Mouse (Mus musculus) embryo, embryonic 11.5 days (tissue): ENCODE measurements at regions not wholly inside any gene's neighbourhood (a gene's known extent, or its start where the extent isn't known, plus 50 kb on each side); places are given as distances from the start of the nearest gene placed in this dataset.

ENCODE experiments used
- DNase-seq: peaks from one replicate; pipeline ENCODE4 v3.0.0-alpha.2; 2012; ENCODE audit warnings: low read depth, low spot score

GRCm38 (mm10) chr4:68179551-68179950 is 774.6 kb downstream of the Brinp1 start:
- DNase-seq = no peak

DNA sequence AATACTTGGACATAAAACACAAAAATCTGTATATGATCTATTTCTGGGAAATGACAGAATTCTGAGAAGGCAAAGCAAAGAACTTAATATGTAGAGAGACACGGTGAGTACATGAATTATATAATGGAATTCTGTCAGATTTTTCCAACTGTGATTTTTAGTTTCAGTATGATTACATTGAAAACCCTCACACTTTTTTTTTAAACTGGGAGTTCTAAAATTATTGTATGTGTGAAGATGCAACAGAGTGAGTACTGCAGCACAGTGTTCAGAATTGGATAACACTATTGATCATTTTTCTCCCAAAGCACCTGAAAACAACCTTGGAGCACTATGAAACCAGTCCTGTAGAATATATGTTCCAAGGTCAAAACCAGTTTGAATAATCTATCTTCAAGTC is 797.7 kb downstream of the Brinp1 start:
- no peak for DNase-seq

DNA sequence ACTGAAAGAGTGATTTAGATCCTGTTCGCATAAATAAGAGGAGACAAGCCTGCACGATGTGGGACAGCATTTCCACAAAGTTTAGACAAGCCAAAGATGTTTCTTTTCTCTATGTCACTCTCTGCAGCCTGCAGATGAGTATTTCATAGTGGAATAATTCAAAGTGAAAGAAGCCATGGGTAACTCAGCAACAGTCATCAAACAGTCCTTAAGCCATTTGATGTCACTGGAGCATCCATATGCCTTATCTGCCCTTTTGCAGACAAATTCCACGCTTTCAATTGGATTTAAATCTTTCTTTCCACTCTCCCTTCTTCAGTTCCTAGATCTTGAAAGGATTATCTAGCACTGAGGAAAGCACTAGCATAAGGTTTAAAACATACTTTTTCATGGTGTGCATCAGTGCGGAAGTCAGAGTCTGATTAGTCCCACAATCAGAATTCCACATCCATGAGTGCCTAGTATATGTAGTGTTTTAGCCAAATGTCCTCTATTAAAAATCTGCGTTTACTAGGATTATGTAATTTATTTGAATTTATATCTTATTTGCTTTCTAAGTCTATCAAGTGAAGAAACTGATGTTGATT is 805.6 kb downstream of the Brinp1 start:
- DNase-seq = no peak

DNA sequence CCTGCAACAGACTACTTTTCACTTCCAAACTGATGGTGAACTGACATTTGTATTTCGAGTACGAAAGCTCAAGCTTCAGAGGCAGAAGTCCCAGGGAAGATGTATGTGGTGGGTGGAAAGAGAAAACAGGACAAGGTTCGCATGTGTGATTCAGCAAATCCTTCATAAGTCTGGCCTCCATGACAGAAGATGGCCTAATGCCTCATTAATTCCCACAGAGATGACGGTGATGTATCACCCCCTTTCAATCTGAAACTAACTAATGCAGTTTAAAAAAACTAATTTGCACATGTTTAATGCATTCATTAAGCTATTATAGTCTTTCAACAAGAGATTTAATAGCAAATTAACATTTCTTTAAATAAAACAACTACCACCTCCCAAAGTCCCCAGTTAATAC is 826.1 kb downstream of the Brinp1 start:
- DNase-seq = no peak

GRCm38 (mm10) chr4:68114502-68114901 is 839.7 kb downstream of the Brinp1 start:
- no peak for DNase-seq

GRCm38 (mm10) chr4:68085255-68085654 is 868.9 kb downstream of the Brinp1 start:
- DNase-seq = no peak

GRCm38 (mm10) chr4:68056813-68057578 is 897.2 kb downstream of the Brinp1 start:
- no peak for DNase-seq

GRCm38 (mm10) chr4:68022891-68023303 is 931.3 kb downstream of the Brinp1 start:
- DNase-seq = peak; percentile 30

DNA sequence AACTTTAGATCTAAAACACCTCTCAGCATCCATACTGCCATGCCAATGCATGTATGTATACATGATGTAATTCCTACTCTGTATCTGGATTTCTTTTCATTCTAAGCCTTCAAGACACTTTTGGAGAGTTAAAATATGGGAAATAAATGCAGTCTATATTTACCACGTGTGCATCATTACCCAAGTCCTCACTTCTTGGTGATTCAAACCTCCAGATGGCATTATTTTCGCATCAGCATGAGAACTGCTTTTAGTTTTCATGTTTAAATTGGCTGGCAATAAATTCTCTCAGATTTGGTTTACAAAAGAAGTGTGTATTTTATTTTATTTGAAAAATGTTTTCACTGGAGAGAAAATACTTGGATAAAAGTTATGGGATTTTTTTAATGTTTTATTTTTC is 942.8 kb downstream of the Brinp1 start:
- no peak for DNase-seq

DNA sequence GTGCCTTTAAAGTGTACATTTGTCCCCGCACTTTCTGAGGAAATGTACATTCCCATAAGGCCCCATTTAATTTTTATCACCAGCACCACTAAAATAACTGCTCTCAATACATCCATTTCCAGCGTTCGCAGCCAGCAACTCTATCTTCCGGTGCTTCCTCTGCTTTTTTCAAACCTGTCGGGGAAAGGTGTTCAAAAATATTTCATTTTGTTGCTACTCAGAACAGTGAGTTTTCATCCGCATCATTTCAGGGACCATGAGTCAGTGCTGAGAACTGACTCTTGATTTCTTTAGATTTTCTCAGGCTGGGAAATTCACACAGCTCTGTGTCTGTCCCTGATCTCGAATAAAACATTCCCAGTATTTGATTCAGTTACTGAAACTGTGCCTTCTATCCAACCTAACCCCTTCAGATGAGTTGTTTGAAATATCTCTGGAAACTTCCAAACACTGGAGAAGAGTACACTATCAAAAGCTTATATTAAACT is 959.4 kb downstream of the Brinp1 start:
- no peak for DNase-seq

DNA sequence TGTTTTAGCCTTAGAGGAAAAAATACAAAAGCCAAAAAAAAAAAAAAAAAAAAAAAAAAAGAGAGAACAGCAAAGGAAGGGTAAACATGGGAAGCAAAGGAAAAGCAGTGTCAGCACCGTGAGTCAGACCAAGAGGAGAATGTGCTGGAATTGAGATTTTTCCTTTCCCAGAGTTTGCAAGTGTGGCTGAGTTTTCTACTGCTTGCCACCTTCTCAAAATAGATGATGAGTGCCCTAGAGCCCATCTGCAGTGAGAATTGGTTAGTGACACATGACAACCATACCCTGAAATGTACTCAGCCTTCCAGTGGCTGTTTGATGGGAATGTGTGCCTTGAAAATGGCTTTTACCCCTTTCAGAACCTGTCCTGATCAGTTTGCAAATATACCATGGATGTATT is 990.7 kb downstream of the Brinp1 start:
- no peak for DNase-seq

DNA sequence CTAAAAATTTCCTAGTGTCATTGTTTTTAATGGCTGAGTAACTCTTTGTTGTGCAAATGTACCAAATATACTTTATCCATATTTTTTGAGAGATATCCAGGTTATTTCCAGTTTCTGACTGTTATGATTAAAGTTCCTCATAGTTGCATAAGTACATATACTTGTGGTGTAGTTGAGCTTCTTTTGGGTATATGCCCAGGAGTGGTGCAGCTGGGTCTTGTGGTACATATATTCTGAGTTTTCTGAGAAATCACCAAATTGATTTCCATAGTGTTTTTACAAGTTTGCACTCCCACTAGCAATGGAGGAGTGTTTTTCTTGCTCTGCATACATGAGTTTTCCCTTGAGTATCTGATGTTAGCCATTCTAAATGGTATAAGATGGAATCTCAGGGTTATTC is 1006.2 kb downstream of the Brinp1 start:
- no peak for DNase-seq

DNA sequence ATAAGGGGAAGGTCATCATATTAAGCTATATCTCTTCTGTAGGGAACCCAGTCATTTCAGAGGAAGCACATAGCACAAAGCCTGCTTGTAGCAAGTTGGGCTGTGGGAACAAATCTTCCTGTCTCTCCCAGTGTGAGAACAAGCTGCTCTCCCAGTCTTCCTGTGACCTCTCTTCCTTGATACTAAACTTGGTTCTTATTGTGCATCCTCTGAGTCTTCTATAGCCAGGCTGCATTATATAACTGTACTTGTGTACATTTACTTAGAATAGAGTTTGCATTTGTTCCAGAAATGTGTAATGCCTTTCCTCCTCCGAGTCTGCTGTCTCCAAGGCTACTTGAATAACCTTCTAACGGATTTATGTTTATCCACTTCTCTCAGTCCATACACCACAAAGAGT is 1021.7 kb downstream of the Brinp1 start:
- DNase-seq = no peak

GRCm38 (mm10) chr4:67899109-67899508 is 1055.1 kb downstream of the Brinp1 start:
- no peak for DNase-seq

- DNase-seq = no peak
These were observed 1062.1 kb downstream of the Brinp1 start for GRCm38 (mm10) chr4:67891946-67892575.

DNA sequence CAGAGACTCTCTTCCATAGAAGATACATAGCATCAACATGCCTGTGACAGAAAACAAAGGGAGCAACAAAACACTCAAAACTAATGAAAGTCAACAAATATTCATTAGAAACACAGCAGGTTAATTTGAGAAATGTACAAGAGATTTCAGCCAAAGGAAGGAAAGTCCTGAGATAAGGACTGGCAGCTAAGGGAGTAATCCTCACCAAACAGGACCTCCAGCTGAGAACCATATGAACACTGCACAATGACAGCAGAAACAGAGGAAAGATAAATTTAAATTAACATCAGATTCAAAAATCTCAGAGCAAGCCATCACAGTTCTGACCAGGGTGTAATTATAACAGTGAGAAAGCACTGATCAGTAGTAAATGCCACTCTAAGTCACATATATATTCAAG is 1060.6 kb downstream of the Tlr4 start:
- no peak for DNase-seq

- DNase-seq = no peak
These were observed 1057.8 kb downstream of the Tlr4 start for GRCm38 (mm10) chr4:67885204-67885603.

DNA sequence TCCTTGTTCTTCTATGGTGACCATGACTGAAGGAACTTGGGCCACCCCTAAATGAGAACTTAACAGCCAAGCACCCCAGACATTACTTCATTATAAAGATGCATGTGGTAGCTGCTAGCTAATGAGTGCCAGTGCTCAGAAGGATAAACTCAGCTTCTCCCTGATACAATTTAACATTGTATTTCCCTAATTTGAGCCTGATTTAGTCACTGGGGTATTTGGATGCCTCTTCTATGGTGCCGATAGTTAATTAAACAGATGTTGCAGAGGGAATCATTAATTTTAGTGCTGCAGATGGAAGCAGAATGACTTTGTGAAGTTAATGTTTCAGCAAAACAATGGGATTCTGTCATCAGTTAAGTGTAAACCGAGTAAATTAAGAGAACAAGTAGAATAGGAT is 1034.8 kb downstream of the Tlr4 start:
- no peak for DNase-seq

- no peak for DNase-seq
These were observed 1034.4 kb downstream of the Tlr4 start for GRCm38 (mm10) chr4:67861801-67862200.

DNA sequence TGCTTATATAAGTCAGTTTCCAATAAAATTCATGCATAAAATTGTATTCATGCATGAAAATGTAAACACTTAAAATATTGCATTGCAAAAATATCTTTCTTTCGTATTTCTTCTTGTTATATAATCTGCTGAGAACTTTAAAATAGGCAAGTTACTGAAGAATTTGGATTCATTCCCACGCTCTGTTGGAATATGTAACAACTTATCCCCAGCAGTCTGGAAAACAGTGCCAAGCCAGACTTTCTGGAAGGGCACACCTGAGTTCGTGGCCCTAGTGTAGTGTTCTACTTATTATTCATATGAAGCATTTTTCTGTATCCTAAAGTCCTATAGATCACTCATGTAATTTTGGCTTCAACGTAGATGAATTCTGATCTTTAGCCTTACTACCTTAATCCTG is 1025.6 kb downstream of the Tlr4 start:
- DNase-seq = no peak

DNA sequence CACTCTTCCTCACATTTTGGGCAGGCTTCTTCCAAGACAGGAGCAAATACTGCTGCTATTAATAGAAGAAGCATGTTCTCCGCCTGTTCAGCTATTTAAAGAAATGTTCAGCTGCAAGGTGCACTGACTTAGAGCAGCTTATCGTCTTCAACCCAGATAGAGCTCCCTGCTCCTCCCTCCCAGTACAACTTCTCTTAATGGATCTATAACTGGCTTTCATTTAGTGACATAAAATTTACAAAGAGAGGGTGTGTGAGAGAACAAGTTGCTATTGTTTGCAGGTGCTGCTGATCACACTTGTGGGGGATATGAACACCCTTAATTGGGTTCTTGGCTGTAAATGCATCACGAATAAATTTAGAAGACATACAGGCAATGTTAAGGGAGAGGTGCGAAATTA is 1006.0 kb downstream of the Tlr4 start:
- DNase-seq = no peak

GRCm38 (mm10) chr4:67825484-67825883 is 998.1 kb downstream of the Tlr4 start:
- DNase-seq = no peak

- DNase-seq = no peak
These were observed 968.7 kb downstream of the Tlr4 start for GRCm38 (mm10) chr4:67796050-67796449.
